20 mouse cellular contexts compared by ENCODE assay signal in the genomic region with DNA sequence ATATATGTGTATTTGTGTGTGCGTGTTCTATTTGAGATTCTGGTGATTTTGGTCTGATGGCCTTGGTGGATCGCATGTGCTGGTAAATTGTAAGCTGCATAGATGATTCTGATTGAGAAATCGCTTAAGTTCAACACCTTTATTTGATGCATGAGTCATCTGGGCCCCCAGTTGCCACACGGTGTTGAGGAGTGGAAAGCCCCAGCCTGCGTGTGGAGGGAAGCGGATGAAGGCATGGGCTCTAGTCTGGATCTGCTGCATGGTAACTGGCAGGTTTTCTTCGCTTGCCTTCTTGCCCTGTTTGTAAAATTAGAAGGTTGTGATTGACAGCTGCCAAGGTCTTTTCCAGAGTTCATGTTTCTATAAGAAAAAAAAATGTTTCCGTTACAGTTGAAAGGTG.
DNase-seq lines count a peak whose midpoint lies in the region; ATAC-seq lines count a peak whose summit lies in the region.
"Had no signal": no experiment of that assay in that cellular context is flagged by ENCODE, and none has a peak within 500 bp of the region (broad histone marks: within the 10 kb centered on the region; RNA-seq: fewer than 3 reads in every experiment).

No protein-coding gene starts in this region.

- no peak overlapping the region for H3K9ac ChIP-seq in hindbrain, embryonic 15.5 days
- H3K9ac ChIP-seq in hindbrain, embryonic 14.5 days = no peak overlapping the region
- H3K9ac ChIP-seq: embryonic facial prominence, embryonic 13.5 days; forebrain, embryonic 12.5 days; forebrain, postnatal 0 days; heart, embryonic 12.5 days; intestine, embryonic 15.5 days had no signal

- WGBS in hindbrain, embryonic 15.5 days = 95% methylated on average over 8 of the region's 8 CpGs
- 94% methylated on average over 8 of the region's 8 CpGs for WGBS in hindbrain, embryonic 14.5 days

- peaks cover 4% of the 10 kb centered on the region; the same call in 1 of the 2 replicates for H3K27me3 ChIP-seq in hindbrain, embryonic 15.5 days
- H3K27me3 ChIP-seq in hindbrain, embryonic 14.5 days (ENCODE audit: control insufficient read depth, insufficient read depth, low read length) = 0 out of 2 replicates have a peak, but pooled peaks cover 9% of the 10 kb centered on the region
- H3K27me3 ChIP-seq: embryonic facial prominence, embryonic 13.5 days; heart, embryonic 12.5 days; intestine, embryonic 15.5 days; Patski had no signal

- no peak for ATAC-seq in hindbrain, embryonic 15.5 days (ENCODE audit: low FRiP score, low read depth)
- ATAC-seq in hindbrain, embryonic 14.5 days (ENCODE audit: low FRiP score) = no peak
- ATAC-seq in inflammation-experienced regulatory T-cells, adult 6 months = peak; percentile 60
- ATAC-seq: forebrain, postnatal 0 days; hindbrain, embryonic 16.5 days; intestine, embryonic 15.5 days; Patski had no signal

- H3K9me3 ChIP-seq in hindbrain, embryonic 15.5 days = no peaks in the 10 kb centered on the region
- no peaks in the 10 kb centered on the region for H3K9me3 ChIP-seq in hindbrain, embryonic 14.5 days (ENCODE audit: control insufficient read depth, low read length)
- H3K9me3 ChIP-seq: embryonic facial prominence, embryonic 13.5 days; forebrain, embryonic 12.5 days; heart, embryonic 12.5 days; hindbrain, embryonic 10.5 days; intestine, embryonic 15.5 days had no signal

- H3K4me2 ChIP-seq in hindbrain, embryonic 15.5 days = no peak overlapping the region
- H3K4me2 ChIP-seq in hindbrain, embryonic 14.5 days (replicated peaks) = no peak overlapping the region
- H3K4me2 ChIP-seq: forebrain, embryonic 12.5 days; heart, embryonic 12.5 days; intestine, embryonic 15.5 days had no signal

- no peaks in the 10 kb centered on the region for H3K36me3 ChIP-seq in hindbrain, embryonic 15.5 days
- no peaks in the 10 kb centered on the region for H3K36me3 ChIP-seq in hindbrain, embryonic 14.5 days (replicated peaks; ENCODE audit: control insufficient read depth, insufficient read depth)
- H3K36me3 ChIP-seq: embryonic facial prominence, embryonic 13.5 days; forebrain, embryonic 12.5 days; heart, embryonic 12.5 days; hindbrain, embryonic 10.5 days; intestine, embryonic 15.5 days had no signal

- no peak overlapping the region for H3K4me3 ChIP-seq in hindbrain, embryonic 15.5 days
- H3K4me3 ChIP-seq in hindbrain, embryonic 14.5 days (replicated peaks; ENCODE audit: low read length) = no peak overlapping the region
- H3K4me3 ChIP-seq: embryonic facial prominence, embryonic 13.5 days; forebrain, embryonic 12.5 days; heart, embryonic 12.5 days; hindbrain, embryonic 10.5 days; intestine, embryonic 15.5 days had no signal

- 0 out of 2 replicates have a peak overlapping the region, but pooled peaks have one; percentile 58 for H3K27ac ChIP-seq in hindbrain, embryonic 15.5 days (replicated peaks)
- H3K27ac ChIP-seq in hindbrain, embryonic 14.5 days = no peak overlapping the region
- H3K27ac ChIP-seq: embryonic facial prominence, embryonic 13.5 days; forebrain, embryonic 12.5 days; hindbrain, embryonic 10.5 days; intestine, embryonic 15.5 days had no signal

- peaks cover 17% of the 10 kb centered on the region; the same call in 1 of the 2 replicates for H3K4me1 ChIP-seq in hindbrain, embryonic 15.5 days (replicated peaks)
- peaks cover 26% of the 10 kb centered on the region; the same call in 1 of the 2 replicates for H3K4me1 ChIP-seq in hindbrain, embryonic 14.5 days (replicated peaks; ENCODE audit: control insufficient read depth, insufficient read depth, low read length)

- no peak for DNase-seq in hindbrain, embryonic 14.5 days (ENCODE audit: low spot score)
- DNase-seq in CD4-positive, CD25-positive, alpha-beta regulatory T cell, adult 2 months (ENCODE audit: low read depth, low spot score) = peak; percentile 82
- peak; percentile 37 for DNase-seq in T-cell, adult 2 months (ENCODE audit: low spot score)
- DNase-seq in urinary bladder, postnatal 10 days (ENCODE audit: low spot score) = no peak
- DNase-seq in adrenal gland, adult 18-20 months (ENCODE audit: low spot score in 2 of 2) = no peak
- DNase-seq: cerebellum, adult 11-12 months; cerebellum, adult 9-10 months; cerebellum, postnatal 36 days; forebrain, postnatal 0 days; gastrocnemius, postnatal 36 days; kidney, adult 18-20 months had no signal

Comparison
In these comparisons a context has a peak if more than half of its experiments do, and no peak if none do; other contexts are left out.
1. DNase-seq: peak in CD4-positive, CD25-positive, alpha-beta regulatory T cell, adult 2 months (single experiment) and T-cell, adult 2 months (single experiment); none in hindbrain, embryonic 14.5 days (single experiment), urinary bladder, postnatal 10 days (single experiment) and adrenal gland, adult 18-20 months (0 of 2).